Mouse (Mus musculus): ENCODE results near the gene Gm11111. TPM values are rescaled to one million over a fixed set of nuclear protein-coding genes. Genes with fewer than 3 reads are reported as not detected.

Gm11111 gene
- not detected in 2 replicates for polyA plus RNA-seq (2014; fragmentation: Nextera tagmentation; extraction: Ambion mirVana)

DNA sequence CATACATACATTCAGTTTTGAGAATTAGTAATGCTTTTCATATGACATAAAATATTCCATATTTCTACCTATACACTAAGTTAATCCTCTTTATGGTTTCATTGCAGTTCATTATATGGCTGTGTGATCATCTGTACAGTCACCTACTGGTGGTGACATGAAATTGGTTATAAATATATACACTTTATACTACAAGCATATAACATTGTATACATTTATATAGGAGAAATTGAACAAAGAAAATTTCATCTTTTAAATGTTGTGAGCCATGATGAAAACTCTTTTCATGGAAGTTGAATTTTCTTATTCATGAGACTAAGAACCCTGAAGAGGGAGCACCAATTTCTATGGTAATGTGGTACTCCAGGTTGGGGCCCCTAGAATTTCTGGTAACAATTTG, at the start of gene Gm11111:
TSS of gene Gm11111 (plus strand) at position 301 of the 400 bp plus-strand sequence.
- no peak within 1 kb of the TSS for H3K4me3 ChIP-seq (ENCODE audit: low read depth, low read length)
- ATAC-seq (replicated peaks; ENCODE audit: low FRiP score), result no peak

DNA sequence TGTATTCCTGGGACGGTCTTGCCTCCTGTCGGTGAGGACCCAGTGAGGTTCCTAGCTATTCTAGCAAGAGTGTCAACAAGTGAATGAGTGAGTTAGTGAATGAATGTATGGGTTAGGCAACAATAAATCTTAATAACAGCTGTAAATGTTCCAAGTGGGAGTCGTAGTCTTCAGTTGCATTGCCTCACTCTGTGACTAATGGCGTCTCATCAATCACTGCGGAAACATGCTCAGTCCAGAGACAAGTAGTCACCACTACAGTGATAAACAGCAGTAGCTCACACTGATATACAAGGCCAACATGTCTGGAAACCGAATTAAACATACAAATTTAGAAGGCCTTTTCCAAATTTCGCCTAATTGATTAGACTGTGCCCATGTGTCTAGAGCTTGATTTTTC, 36.3 kb upstream of the Gm11111 start:
- Histone ChIP-seq H3K36me3 (ENCODE audit: control insufficient read depth, insufficient read depth, low read length) (no peaks in the 10 kb centered on the region), H3K27ac (ENCODE audit: low read depth, low read length) (no peak overlapping the region), H3K4me3 (ENCODE audit: low read depth, low read length) (no peak overlapping the region), H3K4me1 (replicated peaks; ENCODE audit: control insufficient read depth, insufficient read depth, low read length) (no peaks in the 10 kb centered on the region), H3K27me3 (replicated peaks; ENCODE audit: control insufficient read depth, insufficient read depth, low read length) (no peaks in the 10 kb centered on the region), H3K9ac (ENCODE audit: low read depth, low read length) (no peak overlapping the region), H3K9me3 (ENCODE audit: control insufficient read depth, low read length) (no peaks in the 10 kb centered on the region), H3K4me2 (no peak overlapping the region)
- WGBS, result 73% methylated on average over 7 of the region's 7 CpGs
- no peak for DNase-seq (ENCODE audit: low spot score)
- no peak for ATAC-seq (replicated peaks; ENCODE audit: low FRiP score)

More for the DNA sequence above, at the start of gene Gm11111:
- Histone ChIP-seq H3K9ac (ENCODE audit: low read depth, low read length) (no peak within 1 kb of the TSS), H3K27me3 (replicated peaks; ENCODE audit: control insufficient read depth, insufficient read depth, low read length) (no peaks in the 10 kb centered on the region), H3K4me1 (replicated peaks; ENCODE audit: control insufficient read depth, insufficient read depth, low read length) (no peaks in the 10 kb centered on the region), H3K36me3 (ENCODE audit: control insufficient read depth, insufficient read depth, low read length) (no peaks in the 10 kb centered on the region), H3K4me2 (no peak within 1 kb of the TSS), H3K9me3 (ENCODE audit: control insufficient read depth, low read length) (no peaks in the 10 kb centered on the region), H3K27ac (ENCODE audit: low read depth, low read length) (no peak within 1 kb of the TSS)
- no peak for DNase-seq (ENCODE audit: low spot score)

DNA sequence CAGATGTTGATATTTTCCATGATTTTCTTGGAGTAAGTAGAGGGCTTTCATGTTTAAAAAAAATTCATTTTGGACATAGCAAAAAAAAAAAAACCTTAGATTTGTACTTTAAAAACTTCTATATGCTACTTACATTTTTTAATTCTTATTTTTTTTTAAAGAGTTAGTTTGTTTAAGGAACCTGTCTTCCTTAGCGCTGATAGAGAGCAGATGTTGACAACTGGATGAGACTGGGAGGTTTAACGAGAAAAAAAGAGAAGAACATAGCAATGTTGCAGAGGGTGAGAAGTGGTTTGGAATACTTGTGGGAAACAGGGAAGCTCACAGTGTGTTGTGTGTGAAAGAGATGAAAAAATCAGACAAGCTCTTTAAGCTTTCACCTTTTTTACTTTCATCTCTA, 32.4 kb upstream of the Gm11111 start:
- no peaks in the 10 kb centered on the region for H3K36me3 ChIP-seq (ENCODE audit: control insufficient read depth, insufficient read depth, low read length)
- no peaks in the 10 kb centered on the region for H3K4me1 ChIP-seq (replicated peaks; ENCODE audit: control insufficient read depth, insufficient read depth, low read length)
- no peak for ATAC-seq (replicated peaks; ENCODE audit: low FRiP score)
- H3K27ac ChIP-seq (ENCODE audit: low read depth, low read length), result no peak overlapping the region
- DNase-seq (ENCODE audit: low spot score), result no peak
- H3K9me3 ChIP-seq (ENCODE audit: control insufficient read depth, low read length), result no peaks in the 10 kb centered on the region
- no peak overlapping the region for H3K4me2 ChIP-seq
- no peaks in the 10 kb centered on the region for H3K27me3 ChIP-seq (replicated peaks; ENCODE audit: control insufficient read depth, insufficient read depth, low read length)
- H3K4me3 ChIP-seq (ENCODE audit: low read depth, low read length), result no peak overlapping the region
- 54% methylated on average over 2 of the region's 2 CpGs for WGBS
- no peak overlapping the region for H3K9ac ChIP-seq (ENCODE audit: low read depth, low read length)

DNA sequence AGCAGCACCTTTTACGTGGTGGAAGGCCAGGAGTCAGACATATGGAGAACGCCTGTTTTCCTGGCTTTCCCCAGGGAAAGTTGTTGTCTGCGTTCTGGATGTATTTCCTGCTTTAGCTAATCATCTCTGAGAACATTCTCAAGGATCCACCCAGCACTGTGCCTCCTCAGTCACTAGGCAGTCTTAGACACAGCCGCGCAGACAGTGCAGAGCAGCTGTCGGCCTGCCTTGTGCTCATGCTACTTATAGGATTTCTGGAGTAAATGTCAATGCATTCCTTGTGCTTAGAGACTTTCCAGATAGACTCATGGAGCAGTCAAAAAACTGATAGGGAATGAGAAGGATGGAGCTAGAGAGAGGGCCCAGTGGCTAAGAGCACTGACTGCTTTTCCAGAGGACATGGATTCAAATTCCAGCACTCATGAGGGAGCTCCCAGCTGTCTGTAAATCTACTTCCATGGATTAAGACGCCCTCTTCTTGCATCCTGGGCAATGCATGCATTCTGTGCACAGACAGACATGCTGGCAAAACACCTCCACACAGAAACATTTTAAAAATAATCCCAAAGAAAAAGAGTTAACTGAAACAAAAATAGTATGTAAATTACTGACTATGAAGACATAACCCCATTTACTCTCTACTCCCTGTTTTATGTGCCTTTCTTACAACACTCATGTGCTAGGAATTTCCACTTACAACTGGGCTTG, 30.1 kb upstream of the Gm11111 start:
- Histone ChIP-seq H3K9ac (ENCODE audit: low read depth, low read length) (no peak overlapping the region), H3K4me1 (replicated peaks; ENCODE audit: control insufficient read depth, insufficient read depth, low read length) (no peaks in the 10 kb centered on the region), H3K36me3 (ENCODE audit: control insufficient read depth, insufficient read depth, low read length) (no peaks in the 10 kb centered on the region), H3K27ac (ENCODE audit: low read depth, low read length) (no peak overlapping the region), H3K4me2 (no peak overlapping the region), H3K9me3 (ENCODE audit: control insufficient read depth, low read length) (no peaks in the 10 kb centered on the region), H3K4me3 (ENCODE audit: low read depth, low read length) (no peak overlapping the region), H3K27me3 (replicated peaks; ENCODE audit: control insufficient read depth, insufficient read depth, low read length) (no peaks in the 10 kb centered on the region)
- ATAC-seq (replicated peaks; ENCODE audit: low FRiP score), result no peak
- WGBS, result 77% methylated on average over 7 of the region's 7 CpGs
- DNase-seq (ENCODE audit: low spot score), result no peak

DNA sequence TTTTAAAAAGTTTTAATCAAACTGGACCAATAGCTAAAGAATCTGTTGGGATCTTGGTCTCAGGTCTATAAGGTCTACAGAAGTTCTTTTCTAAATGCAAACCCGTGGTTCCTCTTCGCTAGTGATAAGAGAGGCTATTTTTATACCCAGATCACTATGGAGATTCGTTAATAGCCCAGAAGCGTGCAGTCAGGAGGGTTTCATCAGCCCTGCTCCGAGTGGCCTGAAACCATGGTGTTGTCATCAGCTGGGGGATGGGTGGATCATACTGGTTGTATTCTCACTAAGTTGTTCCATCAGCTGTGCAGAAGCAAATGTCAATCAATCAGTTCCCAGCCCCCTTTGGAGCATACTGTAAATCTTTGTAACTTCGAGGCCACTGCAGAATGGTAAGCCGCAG, 29.4 kb upstream of the Gm11111 start:
- Histone ChIP-seq H3K4me3 (ENCODE audit: low read depth, low read length) (no peak overlapping the region), H3K9ac (ENCODE audit: low read depth, low read length) (no peak overlapping the region), H3K9me3 (ENCODE audit: control insufficient read depth, low read length) (no peaks in the 10 kb centered on the region), H3K27ac (ENCODE audit: low read depth, low read length) (no peak overlapping the region), H3K36me3 (ENCODE audit: control insufficient read depth, insufficient read depth, low read length) (no peaks in the 10 kb centered on the region), H3K4me1 (replicated peaks; ENCODE audit: control insufficient read depth, insufficient read depth, low read length) (no peaks in the 10 kb centered on the region), H3K4me2 (no peak overlapping the region), H3K27me3 (replicated peaks; ENCODE audit: control insufficient read depth, insufficient read depth, low read length) (no peaks in the 10 kb centered on the region)
- 71% methylated on average over 7 of the region's 7 CpGs for WGBS
- DNase-seq (ENCODE audit: low spot score), result no peak
- ATAC-seq (replicated peaks; ENCODE audit: low FRiP score), result no peak

DNA sequence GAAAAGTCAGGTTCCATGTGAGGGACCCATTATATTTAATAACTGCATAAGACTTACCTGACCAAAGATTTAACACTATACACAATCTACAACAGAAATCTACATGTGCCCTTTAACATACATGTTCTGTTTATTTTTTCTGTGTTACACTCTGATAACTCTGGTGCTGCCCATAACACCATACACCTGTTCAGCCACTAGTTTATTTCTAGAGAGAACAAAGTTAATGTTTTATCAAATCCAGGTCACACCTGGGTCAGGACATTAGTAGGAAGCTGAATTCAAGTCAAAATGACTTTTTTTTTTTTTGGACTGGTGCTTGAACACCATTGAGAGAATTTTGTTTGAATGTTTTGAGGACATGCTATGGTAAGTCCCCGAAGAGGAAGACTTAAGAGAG, 28.7 kb upstream of the Gm11111 start:
- Histone ChIP-seq H3K9ac (ENCODE audit: low read depth, low read length) (no peak overlapping the region), H3K4me3 (ENCODE audit: low read depth, low read length) (no peak overlapping the region), H3K27me3 (replicated peaks; ENCODE audit: control insufficient read depth, insufficient read depth, low read length) (no peaks in the 10 kb centered on the region), H3K4me2 (no peak overlapping the region), H3K4me1 (replicated peaks; ENCODE audit: control insufficient read depth, insufficient read depth, low read length) (no peaks in the 10 kb centered on the region), H3K9me3 (ENCODE audit: control insufficient read depth, low read length) (no peaks in the 10 kb centered on the region), H3K36me3 (ENCODE audit: control insufficient read depth, insufficient read depth, low read length) (no peaks in the 10 kb centered on the region), H3K27ac (ENCODE audit: low read depth, low read length) (no peak overlapping the region)
- DNase-seq (ENCODE audit: low spot score) (no peak), ATAC-seq (replicated peaks; ENCODE audit: low FRiP score) (no peak)
- 71% methylated on average over 1 of the region's 1 CpGs for WGBS

DNA sequence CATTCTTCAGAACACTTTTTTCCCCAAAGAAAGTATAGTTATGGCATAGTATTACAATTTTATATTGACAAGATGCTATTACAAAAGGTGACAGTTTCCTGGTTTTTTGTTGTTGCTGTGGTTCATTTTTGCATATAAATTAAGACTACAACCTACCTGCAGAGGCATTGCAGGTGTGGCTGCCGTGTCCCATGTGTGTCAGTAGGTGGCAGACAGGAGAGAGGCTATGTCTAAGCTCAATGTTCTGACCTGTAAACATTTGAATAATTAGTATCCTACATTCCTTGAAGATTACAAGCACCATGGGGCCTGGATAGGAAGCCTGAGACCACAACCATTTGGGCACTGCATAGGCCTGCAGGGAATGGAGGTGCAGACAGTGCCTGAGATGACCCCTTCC, 11.2 kb upstream of the Gm11111 start:
- Histone ChIP-seq H3K36me3 (ENCODE audit: control insufficient read depth, insufficient read depth, low read length) (no peaks in the 10 kb centered on the region), H3K27me3 (replicated peaks; ENCODE audit: control insufficient read depth, insufficient read depth, low read length) (no peaks in the 10 kb centered on the region), H3K4me1 (replicated peaks; ENCODE audit: control insufficient read depth, insufficient read depth, low read length) (no peaks in the 10 kb centered on the region), H3K9ac (ENCODE audit: low read depth, low read length) (no peak overlapping the region), H3K9me3 (ENCODE audit: control insufficient read depth, low read length) (no peaks in the 10 kb centered on the region), H3K27ac (ENCODE audit: low read depth, low read length) (no peak overlapping the region), H3K4me3 (ENCODE audit: low read depth, low read length) (no peak overlapping the region), H3K4me2 (no peak overlapping the region)
- 60% methylated on average over 1 of the region's 1 CpGs for WGBS
- DNase-seq (ENCODE audit: low spot score), result no peak
- no peak for ATAC-seq (replicated peaks; ENCODE audit: low FRiP score)

DNA sequence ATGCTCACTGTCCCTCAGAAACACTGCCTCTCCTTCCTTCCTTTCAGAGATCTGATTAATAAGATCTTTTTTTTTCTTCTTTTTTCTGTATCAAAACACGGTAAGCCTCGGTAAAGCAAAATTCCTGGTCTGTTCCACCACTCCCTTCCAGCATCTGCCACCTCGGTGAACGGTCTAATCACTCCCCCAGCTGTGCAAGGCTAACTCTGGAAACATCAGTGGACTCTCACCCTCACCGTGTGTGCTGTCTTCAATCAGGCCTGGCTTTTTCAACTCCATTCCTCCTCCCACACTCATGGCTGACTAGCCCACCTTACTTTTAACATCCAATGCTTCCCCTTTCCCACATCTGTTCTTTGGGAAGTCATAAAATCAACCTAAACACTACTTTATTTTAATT, 2.2 kb upstream of the Gm11111 start:
- no peaks in the 10 kb centered on the region for H3K27me3 ChIP-seq (replicated peaks; ENCODE audit: control insufficient read depth, insufficient read depth, low read length)
- no peaks in the 10 kb centered on the region for H3K9me3 ChIP-seq (ENCODE audit: control insufficient read depth, low read length)
- ATAC-seq (replicated peaks; ENCODE audit: low FRiP score) (no peak), DNase-seq (ENCODE audit: low spot score) (no peak)
- WGBS, result 50% methylated on average over 5 of the region's 5 CpGs
- H3K4me3 ChIP-seq (ENCODE audit: low read depth, low read length), result no peak overlapping the region
- H3K36me3 ChIP-seq (ENCODE audit: control insufficient read depth, insufficient read depth, low read length), result no peaks in the 10 kb centered on the region
- no peak overlapping the region for H3K9ac ChIP-seq (ENCODE audit: low read depth, low read length)
- H3K4me1 ChIP-seq (replicated peaks; ENCODE audit: control insufficient read depth, insufficient read depth, low read length), result no peaks in the 10 kb centered on the region
- H3K27ac ChIP-seq (ENCODE audit: low read depth, low read length), result no peak overlapping the region
- H3K4me2 ChIP-seq, result no peak overlapping the region

DNA sequence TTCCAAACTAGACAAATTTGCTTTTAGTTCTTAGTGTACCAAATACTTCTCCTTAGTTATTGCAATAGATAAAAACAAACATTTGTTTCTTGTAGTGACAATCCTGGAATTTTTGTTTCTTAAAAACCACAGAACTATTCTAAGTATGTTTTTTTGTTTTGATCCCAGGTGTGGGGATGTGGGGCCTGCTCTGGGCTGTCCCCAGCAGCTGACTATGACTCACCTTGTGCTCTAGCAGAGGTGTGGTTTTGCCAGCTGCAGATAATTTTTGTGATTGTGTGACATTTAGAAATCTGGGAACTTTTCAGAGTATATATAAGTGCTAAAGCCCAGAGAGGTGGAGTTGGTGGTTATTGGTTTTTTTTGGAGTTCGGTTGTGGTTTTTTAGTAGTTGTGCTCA, 1.6 kb upstream of the Gm11111 start:
- no peaks in the 10 kb centered on the region for H3K4me1 ChIP-seq (replicated peaks; ENCODE audit: control insufficient read depth, insufficient read depth, low read length)
- no peak for ATAC-seq (replicated peaks; ENCODE audit: low FRiP score)
- H3K36me3 ChIP-seq (ENCODE audit: control insufficient read depth, insufficient read depth, low read length), result no peaks in the 10 kb centered on the region
- WGBS, result 72% methylated on average over 1 of the region's 1 CpGs
- no peak overlapping the region for H3K27ac ChIP-seq (ENCODE audit: low read depth, low read length)
- H3K4me3 ChIP-seq (ENCODE audit: low read depth, low read length), result no peak overlapping the region
- H3K4me2 ChIP-seq, result no peak overlapping the region
- H3K9me3 ChIP-seq (ENCODE audit: control insufficient read depth, low read length), result no peaks in the 10 kb centered on the region
- no peak overlapping the region for H3K9ac ChIP-seq (ENCODE audit: low read depth, low read length)
- no peak for DNase-seq (ENCODE audit: low spot score)
- no peaks in the 10 kb centered on the region for H3K27me3 ChIP-seq (replicated peaks; ENCODE audit: control insufficient read depth, insufficient read depth, low read length)

Measured in liver, embryonic 11.5 days (tissue).